Mouse (Mus musculus): ENCODE results near the gene Crispld2.

- TF ChIP-seq GATA1 (IDR thresholded peaks at IDR 0.05; ENCODE audit: low read length) (no peak), TAL1 (IDR thresholded peaks at IDR 0.05; ENCODE audit: low read length) (no peak)
Observed at GRCm38 (mm10) chr8:120034471-120034870, 42.2 kb downstream of the Crispld2 start.
